Mouse (Mus musculus) regulatory T cell (primary cell): Measurements from ENCODE around the gene Irf2.

Source experiments
- in situ Hi-C: fragments of 300-600 bp; cut with MboI, MseI; formaldehyde crosslinking; loops from one replicate; pipeline ENCODE4 v1.15.1; 2025; ENCODE audit warnings: high pct_unique_total_duplicates

The Irf2 gene

GRCm38 (mm10) chr8:46726383-46726782 is 13.1 kb upstream of the Irf2 start:
- in situ Hi-C loops: loop anchor here (25.0 kb wide), 1 partner anchor 564 kb away; the partner anchor contains the start of genes Cfap97 and Snx25

GRCm38 (mm10) chr8:46729671-46730070 is 9.9 kb upstream of the Irf2 start:
- in situ Hi-C loops: loop anchor here (25.0 kb wide), 1 partner anchor 567 kb away; the partner anchor contains the start of genes Cfap97 and Snx25

DNA sequence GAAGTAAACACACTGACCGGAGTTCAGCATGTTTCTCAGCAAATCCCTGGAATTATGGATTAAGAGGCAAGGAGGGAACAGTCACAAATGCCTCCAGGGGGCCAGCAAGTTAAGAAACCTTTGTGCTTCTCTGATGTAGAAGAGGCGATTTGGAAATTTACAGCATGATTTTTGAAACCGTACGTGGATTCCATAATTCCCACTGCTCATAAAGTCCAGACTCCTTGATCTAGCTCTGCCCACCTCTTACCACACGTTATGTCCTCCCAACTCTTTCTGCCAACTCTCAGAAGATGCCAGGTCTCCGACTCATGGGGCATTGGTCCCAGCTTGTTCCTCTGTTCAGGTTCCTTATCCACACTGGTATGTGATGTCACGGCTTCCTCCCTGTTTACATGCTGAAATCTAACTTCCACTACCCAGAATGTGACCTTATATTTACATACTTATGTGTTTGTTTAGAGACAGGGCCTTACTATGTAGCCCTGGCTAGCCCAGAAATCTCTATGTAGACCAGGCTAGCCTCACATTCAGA is 7.1 kb upstream of the Irf2 start:
- in situ Hi-C loops: loop anchor here (25.0 kb wide), 1 partner anchor 570 kb away; the partner anchor contains the start of genes Cfap97 and Snx25

DNA sequence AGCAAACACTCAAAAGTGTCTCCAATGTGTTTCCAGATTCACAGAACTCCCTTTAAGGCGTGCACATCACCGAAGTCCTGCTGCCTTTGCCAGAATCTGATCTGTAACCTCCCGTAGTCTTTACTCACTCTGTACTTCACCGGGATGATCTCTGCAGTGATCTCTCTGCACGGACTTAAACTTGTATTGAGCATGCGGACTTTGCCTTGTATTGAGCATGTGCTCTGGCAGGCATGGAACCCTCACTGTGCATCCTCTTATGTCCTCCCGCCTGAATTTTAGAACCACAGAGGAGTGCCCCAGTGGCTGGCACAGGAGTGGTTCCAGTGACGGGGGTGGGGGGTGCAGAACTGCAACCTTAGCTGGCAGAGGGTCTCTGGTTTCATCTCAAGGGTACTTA is 5.9 kb upstream of the Irf2 start:
- in situ Hi-C loops: loop anchor here (25.0 kb wide), 1 partner anchor 571 kb away; the partner anchor contains the start of genes Cfap97 and Snx25

GRCm38 (mm10) chr8:46735505-46735904 is 4.0 kb upstream of the Irf2 start:
- in situ Hi-C loops: loop anchor here (5.0 to 25.0 kb wide), 2 partner anchors 207 to 573 kb away; partner anchors contain the start of genes Cfap97 and Snx25

DNA sequence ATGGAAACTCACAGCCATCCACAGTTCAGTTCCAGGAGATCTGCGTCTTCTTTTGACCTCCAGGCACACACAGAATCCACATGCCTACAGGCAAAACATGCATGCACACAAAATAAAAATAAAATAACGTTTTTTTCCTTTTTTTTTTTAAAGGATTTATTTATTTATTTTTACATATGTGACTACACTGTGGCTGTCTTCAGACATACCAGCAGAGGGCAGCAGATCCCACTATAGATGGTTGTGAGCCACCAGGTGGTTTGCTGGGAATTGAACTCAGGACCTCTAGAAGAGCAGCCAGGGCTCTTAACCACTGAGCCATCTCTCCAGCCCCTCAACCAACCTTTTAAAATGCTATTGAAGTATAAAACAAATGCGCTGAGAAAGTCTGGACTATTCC is 3.3 kb upstream of the Irf2 start:
- in situ Hi-C loops: loop anchor here (5.0 to 25.0 kb wide), 2 partner anchors 206 to 574 kb away; partner anchors contain the start of genes Cfap97 and Snx25

DNA sequence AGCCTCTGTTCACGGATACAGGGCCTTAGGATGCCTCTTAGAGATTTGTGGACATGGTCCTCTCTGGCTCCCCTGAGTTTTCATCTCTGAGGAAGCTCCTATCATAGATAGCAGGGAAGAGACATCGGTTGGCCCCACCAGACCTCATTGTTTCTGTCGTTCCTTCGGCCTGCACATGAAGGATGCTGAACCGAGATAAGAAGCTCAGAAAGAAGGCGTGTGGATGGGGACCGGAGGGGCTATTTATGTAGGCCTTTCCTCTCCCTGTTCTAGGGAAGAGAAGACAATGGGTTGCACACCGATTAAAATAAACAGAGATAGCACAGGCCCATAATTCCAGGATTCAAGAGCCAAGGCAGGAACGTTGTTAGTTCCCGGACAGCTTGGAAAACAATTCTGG is 2.1 kb upstream of the Irf2 start:
- in situ Hi-C loops: loop anchor here (5.0 to 25.0 kb wide), 2 partner anchors 205 to 575 kb away; partner anchors contain the start of genes Cfap97 and Snx25

DNA sequence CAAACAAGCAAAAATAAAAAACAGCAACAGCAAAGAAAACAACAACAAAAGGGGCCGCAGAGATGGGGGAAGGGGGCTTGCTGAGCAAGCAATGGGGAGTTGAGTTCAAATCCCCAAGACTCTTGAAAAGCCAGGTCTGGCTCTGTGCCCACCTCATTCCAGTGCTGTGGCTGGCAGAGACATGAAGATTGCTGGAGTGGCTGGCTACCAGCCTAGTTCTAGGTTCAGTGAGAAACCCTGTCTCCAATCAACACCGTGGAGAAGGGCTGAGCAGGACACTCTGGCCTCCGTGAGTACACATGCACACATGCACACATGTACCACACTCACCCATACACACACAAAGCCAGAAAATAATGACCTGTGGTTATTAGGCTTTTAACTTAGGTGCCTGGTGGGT is 1.6 kb upstream of the Irf2 start:
- in situ Hi-C loops: loop anchor here (5.0 to 25.0 kb wide), 2 partner anchors 204 to 576 kb away; partner anchors contain the start of genes Cfap97 and Snx25

- in situ Hi-C loops: loop anchor here (5.0 to 25.0 kb wide), 2 partner anchors 204 to 576 kb away; partner anchors contain the start of genes Cfap97 and Snx25
These were observed 931 bp upstream of the Irf2 start for GRCm38 (mm10) chr8:46738601-46739000.

DNA sequence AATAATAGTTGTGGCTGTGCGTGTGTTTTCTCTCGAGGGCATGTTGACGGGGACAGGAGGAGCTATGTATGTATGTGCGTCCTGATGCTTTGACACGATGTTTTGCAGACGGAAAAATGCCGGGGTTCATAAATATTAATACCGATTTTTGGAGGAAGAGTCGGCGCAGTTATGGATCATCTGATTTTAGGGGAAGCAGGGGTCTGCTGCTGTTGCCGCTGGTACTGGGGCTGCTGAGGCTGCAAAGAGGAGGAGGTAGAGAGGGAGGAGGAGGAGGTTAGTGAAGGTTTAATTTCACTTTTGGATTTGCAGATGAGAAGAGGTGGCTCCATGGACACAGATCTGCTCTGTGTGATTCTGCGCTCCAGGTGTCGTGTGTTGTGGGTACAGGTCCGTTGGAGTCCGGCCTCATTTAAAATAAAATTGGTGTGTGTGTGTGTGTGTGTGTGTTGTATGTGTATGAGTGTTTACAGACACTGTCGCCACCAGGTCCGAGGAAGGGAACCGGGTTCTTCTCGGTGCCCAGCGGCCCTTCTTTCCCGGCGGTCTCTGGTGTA is 502 bp downstream of the Irf2 start:
- in situ Hi-C loops: loop anchor here (5.0 to 25.0 kb wide), 2 partner anchors 202 to 578 kb away; partner anchors contain the start of genes Cfap97 and Snx25

DNA sequence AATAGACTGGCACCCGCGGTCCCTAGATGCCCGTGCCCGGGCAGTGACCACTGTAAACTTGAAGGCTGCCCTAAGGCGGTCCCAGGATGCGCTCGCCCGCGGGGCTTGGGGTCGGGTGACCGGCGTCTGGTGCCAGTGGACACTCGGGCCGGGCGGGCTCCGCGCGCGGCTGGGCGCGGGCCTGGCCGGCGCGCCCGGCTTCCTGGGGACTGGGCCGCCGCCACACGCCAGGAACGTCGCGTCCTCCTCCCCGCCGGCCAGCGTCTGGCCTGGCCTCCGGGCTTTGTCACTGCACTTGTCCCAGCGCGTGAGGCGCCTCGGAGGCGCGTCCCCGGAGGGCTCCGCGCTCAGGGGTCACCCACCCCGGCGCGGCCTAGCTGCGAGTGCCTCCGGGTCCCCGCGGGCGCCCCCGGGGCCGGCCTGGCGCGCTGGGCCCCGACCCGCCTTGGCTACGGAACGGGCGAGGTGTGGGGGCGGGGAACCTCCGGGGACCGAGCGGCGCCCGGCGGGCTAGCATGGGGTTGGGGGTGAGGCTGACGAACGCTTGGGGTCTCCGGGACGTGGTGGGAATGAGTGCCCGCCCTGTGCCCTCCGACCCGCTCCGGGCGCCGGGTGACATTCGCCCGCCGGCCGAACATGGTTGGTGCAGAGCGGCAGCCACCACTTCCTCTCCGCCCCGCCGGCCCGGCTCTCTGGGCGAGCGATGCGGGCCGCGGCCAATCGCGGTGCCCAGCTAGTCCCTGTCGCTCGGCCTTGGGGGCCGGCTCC is 1.2 kb downstream of the Irf2 start:
- in situ Hi-C loops: loop anchor here (25.0 kb wide), 1 partner anchor 578 kb away; the partner anchor contains the start of genes Cfap97 and Snx25

GRCm38 (mm10) chr8:46741281-46741791 is 1.8 kb downstream of the Irf2 start:
- in situ Hi-C loops: loop anchor here (25.0 kb wide), 1 partner anchor 579 kb away; the partner anchor contains the start of genes Cfap97 and Snx25

DNA sequence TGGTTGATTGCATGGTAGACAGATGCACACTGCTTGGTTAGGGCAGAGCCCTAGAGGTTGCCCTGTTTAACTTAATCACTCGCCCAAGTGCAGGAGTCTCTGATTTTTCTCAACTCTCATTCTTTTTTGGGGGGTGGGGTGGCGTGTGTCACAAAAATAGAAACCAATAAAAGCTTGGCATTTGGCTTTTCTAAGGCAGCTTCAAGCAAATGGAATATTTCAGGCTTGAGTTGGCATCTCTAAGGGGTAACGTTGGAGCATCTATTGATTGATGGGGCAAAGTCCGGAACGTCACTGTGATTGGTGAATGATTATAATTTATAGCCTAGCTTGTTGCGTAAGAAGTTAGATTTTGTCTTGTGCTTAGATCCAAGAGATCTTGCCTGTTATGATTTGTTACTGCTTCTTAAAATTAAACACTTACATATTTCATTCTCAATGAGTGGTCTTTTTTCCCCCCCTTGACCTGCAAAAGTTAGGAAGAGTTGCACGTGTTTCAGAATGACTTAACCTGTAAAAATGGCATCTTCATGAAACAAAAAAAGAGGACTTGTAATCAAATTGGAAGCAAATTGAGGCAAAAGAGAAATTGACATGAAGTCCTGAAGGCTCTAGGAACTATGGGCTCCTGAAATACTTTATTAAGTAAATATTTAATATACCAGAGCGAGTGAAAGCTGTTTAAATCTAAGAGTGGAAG is 2.6 kb downstream of the Irf2 start:
- in situ Hi-C loops: loop anchor here (25.0 kb wide), 1 partner anchor 580 kb away; the partner anchor contains the start of genes Cfap97 and Snx25

DNA sequence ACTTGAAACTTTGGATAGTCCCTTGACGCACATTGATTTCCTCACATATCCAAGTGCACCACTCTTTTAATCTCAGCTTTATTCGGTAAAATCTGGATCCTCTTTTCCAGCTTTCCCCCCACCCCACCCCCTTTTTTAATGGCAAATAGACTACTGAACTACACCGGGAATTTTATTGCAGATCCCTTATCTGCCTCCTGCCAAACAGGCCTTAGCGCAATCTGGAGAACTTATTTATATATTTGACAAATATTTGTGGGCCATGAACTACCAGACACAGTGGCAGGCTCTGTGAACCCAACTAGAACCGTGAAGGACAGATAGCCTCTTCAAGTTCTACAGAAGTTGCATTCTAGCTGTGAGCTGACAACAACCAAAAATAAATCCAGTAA is 3.2 kb downstream of the Irf2 start:
- in situ Hi-C loops: loop anchor here (25.0 kb wide), 1 partner anchor 580 kb away; the partner anchor contains the start of genes Cfap97 and Snx25

DNA sequence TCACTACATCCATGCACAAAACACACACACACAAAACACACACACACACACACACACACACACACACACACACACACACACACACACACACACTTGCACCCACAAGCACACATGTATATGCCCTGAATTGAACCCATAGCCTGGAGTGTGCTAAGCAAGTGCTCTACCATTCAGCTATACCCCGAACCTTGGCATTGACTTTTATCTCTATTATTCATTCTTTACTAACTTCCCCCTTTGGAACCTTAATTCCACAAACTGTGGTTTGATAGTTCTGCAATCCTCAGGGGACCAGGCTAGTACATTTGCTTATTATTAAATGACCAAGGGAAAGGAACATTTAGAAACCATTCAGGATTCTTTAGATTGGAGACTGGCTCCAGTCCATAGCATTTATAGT is 5.9 kb downstream of the Irf2 start:
- in situ Hi-C loops: loop anchor here (25.0 kb wide), 1 partner anchor 583 kb away; the partner anchor contains the start of genes Cfap97 and Snx25

GRCm38 (mm10) chr8:46747311-46747980 is 7.9 kb downstream of the Irf2 start:
- in situ Hi-C loops: loop anchor here (25.0 kb wide), 1 partner anchor 585 kb away; the partner anchor contains the start of genes Cfap97 and Snx25

- in situ Hi-C loops: loop anchor here (25.0 kb wide), 1 partner anchor 588 kb away; the partner anchor contains the start of genes Cfap97 and Snx25
These were observed 10.5 kb downstream of the Irf2 start for GRCm38 (mm10) chr8:46750000-46750399.

DNA sequence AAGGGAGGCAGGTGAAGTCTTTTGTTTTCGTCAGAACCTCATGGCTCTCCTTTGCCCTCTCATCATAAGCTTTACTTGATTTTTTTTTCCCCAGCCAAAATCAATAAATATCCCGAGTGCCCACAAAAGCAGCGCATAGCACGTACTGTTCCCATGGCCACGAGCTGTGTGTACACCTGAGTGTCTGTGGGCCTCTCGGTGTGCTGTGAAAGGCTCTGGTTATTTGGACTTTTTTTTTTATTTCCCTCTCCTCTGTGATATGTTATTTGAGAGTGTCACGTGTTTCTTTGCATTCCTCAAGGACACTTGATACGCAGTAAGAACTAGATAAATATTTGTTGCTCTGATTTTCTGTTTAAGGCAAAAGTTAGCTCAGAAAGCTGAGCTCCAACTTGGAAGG is 11.0 kb downstream of the Irf2 start:
- in situ Hi-C loops: no loop called here

GRCm38 (mm10) chr8:46751151-46751550 is 11.6 kb downstream of the Irf2 start:
- in situ Hi-C loops: no loop called here

- in situ Hi-C loops: no loop called here
These were observed 13.5 kb downstream of the Irf2 start for GRCm38 (mm10) chr8:46752986-46753385.
